Mouse (Mus musculus): ENCODE data around the gene Cdk14.

Cdk14 gene

GRCm38 (mm10) chr5:4898241-4898640 lies 521.9 kb downstream of the Cdk14 start:
- 92% methylated on average over 2 of the region's 2 CpGs for WGBS

GRCm38 (mm10) chr5:4894988-4895387 lies 525.1 kb downstream of the Cdk14 start:
- WGBS, result 62% methylated on average over 3 of the region's 3 CpGs

DNA sequence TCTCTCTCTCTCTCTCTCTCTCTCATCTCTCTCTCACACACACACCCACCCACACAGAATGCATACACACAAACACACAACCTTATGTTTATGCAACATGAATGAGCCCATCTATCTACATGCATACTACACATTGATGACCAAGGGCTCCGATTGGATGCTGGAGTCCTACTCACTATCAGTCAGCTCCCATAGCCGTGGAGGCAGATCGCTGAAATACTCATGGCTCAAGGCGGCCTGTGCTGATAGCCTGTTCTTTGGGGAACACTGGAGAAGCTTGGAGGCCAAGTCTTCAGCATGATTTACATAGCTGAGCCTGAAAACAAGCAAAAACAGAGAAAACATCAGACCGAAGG lies 526.3 kb downstream of the Cdk14 start:
- WGBS, result 73% methylated on average over 5 of the region's 5 CpGs

DNA sequence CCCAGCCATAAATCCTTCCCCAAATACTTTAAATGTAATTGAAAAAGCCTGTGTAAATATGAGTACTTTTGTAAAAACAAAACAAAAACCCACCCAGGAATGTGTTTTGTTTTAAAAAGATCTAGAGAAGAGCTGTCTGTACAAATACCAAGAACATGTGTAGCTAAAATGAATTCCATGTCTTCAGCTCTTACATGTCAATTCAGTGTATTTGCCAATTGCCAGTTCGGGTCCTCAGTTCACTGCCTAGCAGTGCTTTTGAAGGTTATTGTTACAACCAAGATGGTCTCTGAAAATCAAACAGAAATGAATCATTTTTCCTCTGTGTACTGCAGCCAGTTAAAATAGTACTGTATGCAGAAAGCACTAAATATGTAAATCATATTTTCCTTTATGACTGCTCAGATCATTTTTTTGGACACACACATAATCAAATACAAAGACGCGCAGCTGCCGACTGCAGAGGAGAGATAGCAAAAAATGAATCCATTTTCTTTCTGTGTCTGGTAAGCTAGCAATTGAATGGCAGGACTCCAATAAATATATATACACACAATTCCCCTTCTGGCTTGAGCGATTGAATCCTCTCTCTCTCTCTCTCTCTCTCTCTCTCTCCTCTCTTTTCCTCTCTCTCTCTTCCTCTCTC lies 526.8 kb downstream of the Cdk14 start:
- WGBS, result 63% methylated on average over 5 of the region's 5 CpGs

- WGBS, result 63% methylated on average over 4 of the region's 4 CpGs
Measured at GRCm38 (mm10) chr5:4892734-4893133, 527.4 kb downstream of the Cdk14 start.

DNA sequence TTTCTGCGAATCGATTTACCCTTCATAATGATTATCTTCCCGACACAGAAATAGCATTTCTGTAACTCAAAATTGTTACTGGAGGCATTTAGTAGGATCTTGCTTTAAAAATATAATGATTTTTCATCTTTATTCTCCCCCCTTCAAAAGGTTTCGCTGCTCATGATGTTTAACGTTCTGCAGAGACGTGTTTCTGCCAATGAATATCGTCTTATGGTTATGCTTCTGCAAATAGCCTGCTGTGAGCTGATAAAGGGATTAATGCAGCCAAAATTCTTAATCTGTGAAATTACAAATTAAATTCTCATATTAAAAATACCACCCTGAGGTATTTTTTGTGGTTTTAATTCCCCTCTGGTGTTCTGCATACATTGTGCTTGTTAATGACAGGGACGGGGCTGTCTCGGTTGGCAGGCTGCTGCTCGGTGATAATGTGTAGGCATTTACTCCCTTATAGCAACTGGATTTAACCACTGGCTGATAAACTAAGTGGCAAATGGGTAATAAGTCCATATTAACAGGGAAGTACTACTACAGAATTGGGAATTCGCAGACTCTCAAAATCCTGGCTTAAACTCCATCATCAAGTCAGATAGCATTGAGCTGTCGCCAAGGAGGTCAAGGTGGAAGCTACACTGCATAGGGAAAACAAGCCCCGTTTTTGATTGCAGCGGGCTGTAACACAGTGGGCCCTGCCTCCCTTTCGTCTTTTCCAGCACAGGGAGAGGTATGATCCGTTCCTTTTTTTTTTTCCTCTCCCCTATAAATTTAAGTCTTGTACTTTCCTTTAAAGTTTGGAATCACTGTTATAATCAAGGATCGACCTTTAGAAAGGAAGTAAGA lies 528.0 kb downstream of the Cdk14 start:
- 82% methylated on average over 17 of the region's 17 CpGs for WGBS

- WGBS, result 88% methylated on average over 4 of the region's 4 CpGs
Measured at GRCm38 (mm10) chr5:4887069-4887468, 533.0 kb downstream of the Cdk14 start.

DNA sequence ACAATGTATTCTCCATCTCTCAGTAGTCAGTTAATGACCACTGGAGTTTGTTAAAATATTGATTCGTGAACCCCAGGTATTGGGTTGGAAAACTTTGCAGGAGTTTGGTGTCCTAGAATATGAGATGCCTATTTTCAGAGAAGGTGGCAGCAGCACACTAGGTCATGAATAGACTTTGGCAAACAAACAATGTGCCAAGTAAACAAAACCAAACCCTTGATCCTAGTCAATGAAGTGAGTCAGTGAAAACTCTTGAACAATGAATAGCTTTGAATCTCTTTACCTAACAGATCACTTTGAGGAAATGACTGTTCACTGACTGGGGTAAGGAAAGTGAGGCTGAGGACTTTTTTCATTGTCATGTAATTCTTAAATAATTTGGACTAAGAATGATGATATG lies 537.3 kb downstream of the Cdk14 start:
- 96% methylated on average over 1 of the region's 1 CpGs for WGBS

DNA sequence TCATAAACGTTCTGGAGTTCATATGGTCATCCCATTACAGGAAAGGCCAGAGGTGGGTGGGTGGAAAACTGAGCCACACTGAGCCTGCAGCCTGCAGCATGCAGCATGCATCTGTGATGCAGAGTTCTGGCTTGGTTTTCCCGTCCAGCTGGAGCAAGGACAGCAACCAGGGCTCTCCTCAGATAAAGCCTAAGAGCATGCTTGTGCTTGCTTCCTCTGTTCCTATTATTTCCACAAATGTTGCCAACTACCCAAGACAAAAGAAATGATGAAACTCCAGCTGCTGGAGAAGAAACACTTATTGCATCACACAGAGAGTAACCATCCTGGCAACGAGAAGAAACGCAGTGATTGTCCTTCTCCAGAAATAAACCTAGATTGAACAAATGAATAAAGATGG lies 539.8 kb downstream of the Cdk14 start:
- WGBS, result 58% methylated on average over 4 of the region's 4 CpGs

- WGBS, result 60% methylated on average over 3 of the region's 3 CpGs
Measured at GRCm38 (mm10) chr5:4878934-4879333, 541.2 kb downstream of the Cdk14 start.

GRCm38 (mm10) chr5:4877638-4878037 lies 542.5 kb downstream of the Cdk14 start:
- 69% methylated on average over 4 of the region's 4 CpGs for WGBS

GRCm38 (mm10) chr5:4877131-4877631 lies 542.9 kb downstream of the Cdk14 start:
- 67% methylated on average over 5 of the region's 5 CpGs for WGBS

- WGBS, result 73% methylated on average over 15 of the region's 15 CpGs
Measured at GRCm38 (mm10) chr5:4876653-4877091, 543.4 kb downstream of the Cdk14 start.

GRCm38 (mm10) chr5:4870041-4870726 lies 549.9 kb downstream of the Cdk14 start:
- 91% methylated on average over 4 of the region's 4 CpGs for WGBS

DNA sequence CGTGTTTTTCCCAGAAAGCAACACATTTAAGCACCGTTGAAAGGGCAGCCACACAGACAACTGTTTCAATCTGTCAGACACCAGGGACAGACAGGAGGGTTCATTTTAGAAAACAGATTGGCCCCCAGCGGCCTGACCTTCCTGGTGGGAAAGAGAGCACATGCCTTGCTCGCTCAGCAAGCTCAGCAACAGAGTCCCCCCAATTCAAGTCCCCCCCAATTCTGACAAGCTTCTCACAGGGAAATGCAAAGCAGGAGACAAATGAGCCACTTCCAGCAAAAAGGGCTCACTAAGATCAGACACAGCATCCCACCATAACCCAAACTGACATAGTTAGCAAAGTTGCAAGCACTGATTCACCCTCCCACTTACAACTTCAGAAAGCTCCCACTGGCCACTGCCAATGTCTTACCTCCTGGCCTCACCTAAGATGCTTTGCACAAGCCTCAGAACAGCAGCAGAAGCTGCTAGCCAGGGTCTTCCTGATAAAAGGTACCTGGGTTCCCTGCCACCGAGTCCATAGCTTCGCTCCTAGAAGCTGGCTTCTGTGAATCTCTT lies 551.5 kb downstream of the Cdk14 start:
- 79% methylated on average over 6 of the region's 6 CpGs for WGBS

GRCm38 (mm10) chr5:4867849-4868562 lies 552.1 kb downstream of the Cdk14 start:
- 76% methylated on average over 6 of the region's 6 CpGs for WGBS

DNA sequence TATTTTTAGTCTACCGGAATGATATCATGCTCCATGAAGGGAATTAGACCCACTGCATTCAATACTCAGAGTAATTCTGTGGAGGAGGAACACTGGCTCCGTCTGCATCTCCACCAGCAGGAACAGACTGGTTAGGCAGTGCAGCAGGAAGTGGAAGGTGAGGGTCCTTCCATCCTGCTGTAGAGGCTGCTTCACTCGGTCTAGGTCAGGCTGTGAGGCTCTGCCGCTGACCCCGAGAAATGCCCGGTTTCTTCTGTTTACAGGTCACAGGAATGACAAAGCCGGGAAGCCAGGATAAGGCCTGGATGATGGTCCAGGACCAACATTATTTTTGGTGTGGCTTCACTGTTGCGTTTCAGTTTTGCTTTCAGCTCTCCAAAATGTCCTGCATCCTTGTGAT lies 553.2 kb downstream of the Cdk14 start:
- 70% methylated on average over 8 of the region's 8 CpGs for WGBS

DNA sequence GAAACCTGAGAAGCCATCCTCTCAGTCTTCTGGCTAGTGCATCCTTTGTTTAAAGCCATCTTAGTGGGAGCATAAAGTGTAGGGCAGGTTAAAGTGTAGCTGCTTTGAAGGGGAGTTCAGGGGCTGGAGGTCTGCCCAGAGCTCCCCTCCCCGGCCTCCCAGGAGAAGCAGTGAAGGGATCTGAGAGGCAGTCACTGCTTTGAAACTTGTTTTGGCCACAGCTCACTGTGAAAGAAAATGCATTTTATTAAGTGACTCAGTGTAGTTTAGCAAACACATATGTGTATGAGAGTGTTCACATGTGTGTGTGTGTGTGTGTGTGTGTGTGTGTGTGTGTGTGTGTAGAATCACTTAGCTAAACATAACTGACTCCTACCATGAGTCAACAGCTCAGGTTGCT lies 554.0 kb downstream of the Cdk14 start:
- 69% methylated on average over 1 of the region's 1 CpGs for WGBS

GRCm38 (mm10) chr5:4861592-4861991 lies 558.5 kb downstream of the Cdk14 start:
- WGBS, result 83% methylated on average over 9 of the region's 9 CpGs

DNA sequence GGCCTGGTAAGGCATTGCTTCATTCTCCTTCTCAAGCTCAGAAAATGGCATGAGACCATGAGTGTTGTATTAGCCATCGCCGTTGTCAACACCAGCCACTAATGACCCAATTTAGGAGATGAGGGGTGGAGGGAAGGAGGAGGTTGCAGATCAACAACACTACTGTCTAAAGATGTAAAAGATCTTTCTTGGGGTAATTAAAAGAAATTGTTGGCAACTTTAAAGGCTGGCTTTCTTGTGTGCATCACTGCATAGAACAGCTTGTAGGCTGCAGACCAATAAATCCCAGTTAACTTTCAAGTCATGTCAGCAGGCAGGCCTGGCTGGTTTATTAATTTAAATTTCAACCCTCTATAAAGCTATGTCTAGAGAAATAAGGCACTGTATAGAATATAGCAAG lies 559.0 kb downstream of the Cdk14 start:
- WGBS, result 55% methylated on average over 2 of the region's 2 CpGs

DNA sequence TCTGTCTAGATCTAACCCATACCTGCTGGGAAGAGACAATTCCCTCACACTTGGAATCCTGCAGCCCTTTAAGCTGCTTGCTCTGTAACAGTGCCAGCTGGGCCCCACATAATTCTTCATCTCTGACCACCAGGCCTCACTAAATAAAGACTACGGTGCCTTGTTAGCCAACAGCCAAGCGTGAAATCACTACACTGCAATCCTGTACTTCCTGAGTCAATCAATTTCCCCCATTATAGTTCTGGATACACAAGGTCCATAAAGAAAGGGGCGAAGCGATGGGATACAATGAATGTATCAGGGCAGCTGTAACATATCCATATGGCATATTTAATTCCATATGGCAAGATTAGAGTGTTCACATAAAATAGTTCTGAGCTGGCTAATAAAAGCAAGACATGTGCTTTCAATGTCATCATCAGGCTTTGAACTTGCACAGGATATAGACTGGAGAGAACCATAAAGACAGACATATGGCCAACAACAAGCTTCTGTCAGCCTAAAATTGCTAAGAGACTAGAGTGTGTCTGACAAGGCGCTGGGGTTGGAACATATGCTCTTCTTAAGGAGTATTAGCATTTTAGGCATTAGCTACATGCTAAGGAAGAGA lies 562.0 kb downstream of the Cdk14 start:
- WGBS, result 73% methylated on average over 5 of the region's 5 CpGs
